Mouse (Mus musculus): ENCODE results near the gene Sh3bp1. TPM values are rescaled to one million over a fixed set of nuclear protein-coding genes. Genes with fewer than 3 reads are reported as not detected.
A peak's percentile ranks its signal among the peaks of the same experiment; 100 is the strongest.

Sh3bp1 gene
- total and polyA plus RNA-seq, 3 experiments: 12.3 to 69.7 (median 23.8) TPM

GRCm38 (mm10) chr15:78851505-78852153 is 47.9 kb upstream of the Sh3bp1 start:
- Histone ChIP-seq H3K27me3 (replicated peaks) (peaks cover 89% of the 10 kb centered on the region), H3K4me1 (ENCODE audit: control insufficient read depth in 1 of 2, insufficient read depth in 2 of 2) (peaks cover 0 to 9% of the 10 kb centered on the region in 2 experiments; a peak in 2 of 4 replicates), H3K4me3 (replicated peaks in 1 of 3; ENCODE audit: low read depth in 2 of 3, low read length in 2 of 3, poor library complexity in 1 of 3) (no peak overlapping the region), H3K27ac (ENCODE audit: insufficient read depth, low read depth) (no peak overlapping the region), H3K9me3 (replicated peaks; ENCODE audit: low read length) (no peaks in the 10 kb centered on the region), H3K9ac (ENCODE audit: insufficient read depth, low read depth) (no peak overlapping the region), H3K36me3 (replicated peaks in 1 of 2; ENCODE audit: control insufficient read depth in 1 of 2, insufficient read depth in 1 of 2, low read length in 1 of 2) (no peaks in the 10 kb centered on the region), H3K4me2 (ENCODE audit: insufficient read depth, low read depth, poor library complexity, severe bottlenecking) (no peak overlapping the region), H3K79me2 (replicated peaks; ENCODE audit: control insufficient read depth, extremely low read depth, insufficient read depth, poor library complexity, severe bottlenecking) (no peaks in the 10 kb centered on the region)
- in situ Hi-C loops (cut with MboI; ENCODE audit: low pct_ligation_motif_present, low pct_unique_long_range_greater_than_20kb, low sequenced_read_pairs) (no loop called here), dilution Hi-C loops (cut with MboI; ENCODE audit: extremely low pct_ligation_motif_present, extremely low pct_unique_long_range_greater_than_20kb, low sequenced_read_pairs) (no loop called here)
- peak; percentile 68 for TF ChIP-seq BHLHE40 (IDR thresholded peaks at IDR 0.05; ENCODE audit: low read depth, low read length)
- no peak for TF ChIP-seq USF2 (conservative IDR thresholded peaks at IDR 0.05; ENCODE audit: low read depth, low read length)
- peak; percentile 65 for TF ChIP-seq RAD21 (IDR thresholded peaks at IDR 0.05; ENCODE audit: low read depth, low read length)
- no peak for TF ChIP-seq POLR2A (IDR thresholded peaks at IDR 0.05; ENCODE audit: low read depth, low read length)
- no peak for TF ChIP-seq MAFK (IDR thresholded peaks at IDR 0.05; ENCODE audit: insufficient replicate concordance, low read length)
- TF ChIP-seq CHD2 (IDR thresholded peaks at IDR 0.05; ENCODE audit: low read length): no peak
- no peak for TF ChIP-seq IRF4 (IDR thresholded peaks at IDR 0.05; ENCODE audit: low read depth, low read length)
- TF ChIP-seq NELFE (IDR thresholded peaks at IDR 0.05; ENCODE audit: low read depth, low read length): no peak
- no peak for TF ChIP-seq UBTF (IDR thresholded peaks at IDR 0.05; ENCODE audit: low read depth, low read length)
- peak; percentile 63 to 88 for TF ChIP-seq CTCF (conservative IDR thresholded peaks at IDR 0.05 in 1 of 2, IDR thresholded peaks at IDR 0.05 in 1 of 2; ENCODE audit: low read depth in 2 of 2, low read length in 2 of 2)
- no peak for TF ChIP-seq CHD1 (IDR thresholded peaks at IDR 0.05; ENCODE audit: low read depth, low read length)
- TF ChIP-seq SMC3 (IDR thresholded peaks at IDR 0.05; ENCODE audit: low read depth, low read length): peak; percentile 64
- 0 out of 2 replicates have a peak, but pooled peaks have one; percentile 34 for TF ChIP-seq MYC (IDR thresholded peaks at IDR 0.05; ENCODE audit: low read depth, low read length)
- TF ChIP-seq POLR2AphosphoS2 (IDR thresholded peaks at IDR 0.05; ENCODE audit: low read depth, low read length): no peak
- no peak for TF ChIP-seq TCF12 (IDR thresholded peaks at IDR 0.05; ENCODE audit: low read depth, low read length)
- DNase-seq (ENCODE audit: extremely low read depth): peak; percentile 91

GRCm38 (mm10) chr15:78855303-78855965 is 44.1 kb upstream of the Sh3bp1 start, which contains the start of gene Lgals2:
TSS of gene Lgals2 (minus strand) at chr15:78855529.
- no peak for DNase-seq (ENCODE audit: extremely low read depth)
- Histone ChIP-seq H3K9me3 (replicated peaks; ENCODE audit: low read length) (no peaks in the 10 kb centered on the region), H3K4me2 (ENCODE audit: insufficient read depth, low read depth, poor library complexity, severe bottlenecking) (no peak within 1 kb of the TSS), H3K36me3 (replicated peaks in 1 of 2; ENCODE audit: control insufficient read depth in 1 of 2, insufficient read depth in 1 of 2, low read length in 1 of 2) (no peaks in the 10 kb centered on the region), H3K27ac (ENCODE audit: insufficient read depth, low read depth) (no peak within 1 kb of the TSS), H3K27me3 (replicated peaks) (peaks cover 86% of the 10 kb centered on the region), H3K4me3 (replicated peaks in 1 of 3; ENCODE audit: low read depth in 2 of 3, low read length in 2 of 3, poor library complexity in 1 of 3) (no peak within 1 kb of the TSS), H3K79me2 (replicated peaks; ENCODE audit: control insufficient read depth, extremely low read depth, insufficient read depth, poor library complexity, severe bottlenecking) (no peaks in the 10 kb centered on the region), H3K9ac (ENCODE audit: insufficient read depth, low read depth) (no peak within 1 kb of the TSS), H3K4me1 (ENCODE audit: control insufficient read depth in 1 of 2, insufficient read depth in 2 of 2) (peaks cover 0 to 2% of the 10 kb centered on the region in 2 experiments; a peak in 2 of 4 replicates)
- dilution Hi-C loops (cut with MboI; ENCODE audit: extremely low pct_ligation_motif_present, extremely low pct_unique_long_range_greater_than_20kb, low sequenced_read_pairs): no loop called here
- TF ChIP-seq MYC (IDR thresholded peaks at IDR 0.05; ENCODE audit: low read depth, low read length) (no peak), ZMIZ1 (IDR thresholded peaks at IDR 0.05; ENCODE audit: low read depth, low read length) (no peak), E2F4 (IDR thresholded peaks at IDR 0.05; ENCODE audit: insufficient replicate concordance, low read depth, low read length) (no peak)
- in situ Hi-C loops (cut with MboI; ENCODE audit: low pct_ligation_motif_present, low pct_unique_long_range_greater_than_20kb, low sequenced_read_pairs): no loop called here

Data from CH12.LX (cell line).